Mouse (Mus musculus) left cerebral cortex, adult 2 months (tissue): ENCODE results near the gene Lmtk3. TPM values are rescaled to one million over a fixed set of nuclear protein-coding genes. Genes with fewer than 3 reads are reported as not detected.

ENCODE experiments used
- DNase-seq, 2 experiments: peaks; one replicate each; pipeline ENCODE4 v3.0.0; 2021 to 2022; ENCODE audit warnings: low spot score in 2 of 2, mixed read lengths in 1 of 2; ENCODE audit errors: extremely low spot score in 1 of 2
- H3K27ac ChIP-seq: fragments of 200-600 bp; 2 replicates; pipeline ENCODE4 v1.8.1; 2022
- H3K4me3 ChIP-seq: fragments of 200-600 bp; 2 replicates; pipeline ENCODE4 v1.8.1; 2022
- CTCF ChIP-seq: fragments of 200-600 bp; IDR thresholded peaks from 2 replicates; pipeline ENCODE4 v1.8.1; 2022; ENCODE audit warnings: antibody characterized with exemption, mild to moderate bottlenecking, moderate library complexity
- intact Hi-C: fragments of 180-260 bp; cut with DNase I; formaldehyde crosslinking; loops from one replicate; pipeline ENCODE4 v1.15.1; 2025
- total RNA-seq, 2 experiments: library from RNA; stranded (reverse); gene quantifications; 2 replicates each; pipeline ENCODE4 v1.2.3; 2021

Gene Lmtk3
- total RNA-seq, 2 experiments from 2014 or later: 258 to 279 TPM

DNA sequence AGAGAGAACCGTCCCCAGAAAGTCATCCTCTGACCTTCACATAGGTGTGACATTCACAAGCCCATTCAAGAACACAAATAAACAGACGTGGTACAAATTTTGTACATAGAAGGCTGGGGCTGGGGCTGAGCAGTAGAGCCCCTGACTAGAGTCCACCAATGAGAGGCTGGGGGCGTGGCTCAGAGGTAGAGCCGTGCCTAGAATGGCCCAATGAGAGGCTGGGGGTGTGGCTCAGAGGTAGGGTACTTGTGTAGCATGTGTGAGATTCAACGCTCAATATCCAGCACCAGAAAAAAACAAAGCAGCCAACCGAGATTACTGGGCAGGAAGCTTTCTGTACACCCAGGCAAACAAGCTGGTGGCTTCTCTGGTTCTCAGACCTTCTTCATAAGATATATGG lies 27.8 kb upstream of the Lmtk3 start:
- Histone ChIP-seq H3K4me3 (no peak overlapping the region), H3K27ac (no peak overlapping the region)
- no peak for DNase-seq
- no peak for TF ChIP-seq CTCF
- intact Hi-C loops: no loop called here

DNA sequence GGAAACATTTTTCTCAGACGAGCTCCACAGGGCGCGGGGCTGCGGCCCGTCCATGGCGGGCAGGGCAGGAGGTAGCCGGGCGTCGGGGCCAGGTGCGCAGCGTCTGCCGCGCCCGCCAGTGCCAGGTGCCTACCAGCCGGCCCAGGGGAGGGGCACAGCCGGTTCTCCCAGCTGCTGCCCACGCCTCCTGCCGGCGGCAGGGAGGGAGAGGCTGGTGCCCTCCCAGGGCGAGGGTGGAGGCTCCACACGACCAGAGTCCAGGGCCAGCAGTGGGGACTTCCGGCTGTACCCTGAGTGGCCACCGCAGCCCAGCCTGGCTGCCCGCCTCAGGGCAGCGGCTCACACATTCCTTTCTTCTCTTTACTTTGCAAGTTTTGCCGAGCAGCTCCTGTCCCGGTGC lies 24.1 kb upstream of the Lmtk3 start:
- no peak overlapping the region for H3K4me3 ChIP-seq
- peak in 1 of 2 experiments; percentile 17 for DNase-seq
- intact Hi-C loops: no loop called here
- no peak overlapping the region for H3K27ac ChIP-seq
- TF ChIP-seq CTCF: no peak

DNA sequence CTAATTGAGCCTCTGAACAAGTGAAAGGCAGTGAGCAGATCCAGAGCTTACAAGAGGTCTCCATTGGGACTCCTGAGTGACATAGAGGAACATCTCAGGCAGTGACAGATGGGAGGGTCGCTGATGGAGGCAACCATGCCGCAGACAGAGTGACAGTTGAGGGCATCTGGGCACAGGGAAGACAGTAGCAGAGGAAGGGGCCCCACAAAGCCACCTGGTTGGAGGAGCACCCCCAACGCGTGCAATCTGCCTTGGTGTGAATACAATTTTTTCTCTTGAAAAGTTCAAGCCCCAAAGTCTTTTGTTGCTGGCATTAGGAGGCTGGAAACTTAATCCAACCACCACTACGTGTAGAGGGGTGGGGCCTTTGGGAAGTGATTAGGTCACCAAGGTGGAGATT lies 23.4 kb upstream of the Lmtk3 start:
- intact Hi-C loops: no loop called here
- no peak overlapping the region for H3K4me3 ChIP-seq
- TF ChIP-seq CTCF: no peak
- no peak overlapping the region for H3K27ac ChIP-seq
- DNase-seq: no peak

DNA sequence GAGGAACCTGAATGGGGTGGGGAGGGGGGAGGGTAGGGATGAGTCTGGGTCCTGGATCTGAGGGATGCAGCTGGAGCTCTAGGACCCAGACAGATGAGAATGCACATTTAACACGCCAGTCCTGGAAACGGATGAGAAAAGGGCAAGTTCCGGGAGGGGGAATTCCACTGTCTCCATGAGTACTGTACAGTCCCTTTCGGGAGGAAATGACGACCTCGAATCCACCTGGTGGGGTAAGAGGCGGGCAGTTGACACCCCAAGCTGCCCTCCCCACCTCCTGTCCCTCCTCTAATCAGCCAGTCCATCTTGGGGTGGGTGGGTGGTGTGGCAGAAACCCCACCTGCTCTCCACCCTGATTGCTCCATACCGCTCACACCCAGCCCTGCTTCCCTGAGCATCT lies 17.5 kb upstream of the Lmtk3 start:
- intact Hi-C loops: no loop called here
- TF ChIP-seq CTCF: no peak
- H3K27ac ChIP-seq: no peak overlapping the region
- no peak for DNase-seq
- H3K4me3 ChIP-seq: no peak overlapping the region

DNA sequence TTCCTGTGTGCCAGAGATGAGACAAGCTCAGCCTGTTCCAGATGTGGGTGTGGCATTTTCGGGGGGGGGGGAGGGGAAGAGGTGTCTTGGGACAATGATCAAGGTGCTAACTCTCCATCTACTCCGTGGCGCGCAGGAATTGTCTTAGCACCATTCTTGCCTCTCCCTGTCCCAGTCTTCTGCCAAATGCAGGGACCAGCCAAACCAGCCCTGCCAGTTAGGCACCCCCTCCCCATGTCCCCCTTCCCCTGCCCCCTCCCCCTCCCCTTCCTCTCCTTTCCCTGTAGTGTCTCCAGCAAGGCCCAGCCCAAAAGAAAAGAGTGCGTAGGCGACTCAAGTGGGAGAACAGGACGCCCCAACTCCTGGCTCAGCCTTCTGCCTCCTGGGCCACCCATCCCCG lies 16.8 kb upstream of the Lmtk3 start:
- no peak for TF ChIP-seq CTCF
- no peak for DNase-seq
- Histone ChIP-seq H3K27ac (no peak overlapping the region), H3K4me3 (no peak overlapping the region)
- intact Hi-C loops: no loop called here

DNA sequence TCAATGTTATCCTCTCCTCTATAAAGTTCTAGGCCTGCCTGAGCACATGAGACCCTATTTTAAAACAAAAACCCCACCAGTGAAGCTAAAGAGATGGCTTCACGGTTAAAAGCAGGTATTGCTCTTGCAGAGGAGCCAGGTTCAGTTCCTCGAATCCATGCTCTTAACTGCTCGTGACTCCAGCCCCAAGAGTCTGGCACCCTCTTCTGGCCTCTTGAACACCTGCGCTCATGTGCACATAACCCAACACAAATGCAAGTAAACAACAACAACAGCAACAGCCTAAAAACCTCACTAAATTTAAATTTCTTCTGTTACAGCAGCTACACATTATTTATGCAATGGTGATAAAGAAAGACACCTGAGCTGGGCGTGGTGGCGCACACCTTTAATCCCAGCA lies 16.0 kb upstream of the Lmtk3 start:
- no peak for DNase-seq
- Histone ChIP-seq H3K4me3 (no peak overlapping the region), H3K27ac (no peak overlapping the region)
- intact Hi-C loops: no loop called here
- TF ChIP-seq CTCF: no peak; the same call in 1 of the 2 replicates

DNA sequence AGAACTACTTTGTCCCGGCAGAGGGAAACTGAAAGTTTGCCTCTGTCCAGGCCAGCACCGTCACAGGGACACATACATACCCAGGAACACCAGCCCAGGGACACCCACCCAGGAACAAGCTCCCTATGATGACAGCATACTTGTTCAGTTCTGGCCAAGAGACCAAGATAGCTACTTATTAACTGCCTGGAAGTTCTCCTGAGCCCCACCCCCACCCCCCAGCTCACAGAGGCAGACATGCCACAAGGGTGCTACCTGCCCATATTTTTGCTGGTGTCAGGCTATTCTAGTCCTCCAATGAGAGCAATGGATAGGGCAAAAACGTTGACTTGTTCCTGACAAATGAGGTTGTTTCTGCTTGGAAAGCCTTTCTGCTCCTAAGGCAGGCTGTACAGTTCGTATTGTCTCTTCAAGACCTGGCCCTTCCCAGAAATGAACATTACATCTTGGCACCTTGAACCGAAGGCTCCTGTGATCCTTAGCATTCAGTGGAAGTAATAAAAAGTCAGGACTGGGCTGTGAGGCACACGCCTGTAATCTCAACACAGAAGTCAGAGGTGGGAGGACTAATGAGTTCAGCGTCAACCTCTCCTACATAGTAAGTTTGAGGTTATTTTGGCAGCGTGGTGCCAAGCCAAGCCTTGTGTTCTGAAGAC lies 13.0 kb upstream of the Lmtk3 start:
- H3K27ac ChIP-seq: no peak overlapping the region
- intact Hi-C loops: no loop called here
- no peak for DNase-seq
- H3K4me3 ChIP-seq: no peak overlapping the region
- TF ChIP-seq CTCF: no peak

DNA sequence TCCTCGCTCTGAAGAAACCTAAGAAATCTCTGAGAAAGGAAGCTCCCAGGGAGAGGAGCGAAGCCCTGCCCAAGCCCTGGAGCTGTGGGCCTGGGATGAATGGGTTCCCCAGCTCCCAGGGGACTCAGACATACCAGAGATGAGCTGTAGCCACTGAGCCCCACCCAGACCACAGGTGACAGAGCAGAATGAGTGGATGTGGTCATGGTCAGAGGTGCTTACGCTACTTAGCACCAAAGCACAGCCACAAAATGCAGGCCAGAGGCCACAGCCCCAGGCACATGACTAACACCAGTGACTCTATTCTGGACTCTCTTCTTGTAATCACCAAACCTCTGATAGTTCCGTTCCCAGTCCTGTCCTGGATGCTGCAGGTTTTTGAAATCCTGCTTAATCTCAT lies 12.4 kb upstream of the Lmtk3 start:
- TF ChIP-seq CTCF: no peak
- DNase-seq: no peak
- Histone ChIP-seq H3K4me3 (no peak overlapping the region), H3K27ac (no peak overlapping the region)
- intact Hi-C loops: no loop called here

DNA sequence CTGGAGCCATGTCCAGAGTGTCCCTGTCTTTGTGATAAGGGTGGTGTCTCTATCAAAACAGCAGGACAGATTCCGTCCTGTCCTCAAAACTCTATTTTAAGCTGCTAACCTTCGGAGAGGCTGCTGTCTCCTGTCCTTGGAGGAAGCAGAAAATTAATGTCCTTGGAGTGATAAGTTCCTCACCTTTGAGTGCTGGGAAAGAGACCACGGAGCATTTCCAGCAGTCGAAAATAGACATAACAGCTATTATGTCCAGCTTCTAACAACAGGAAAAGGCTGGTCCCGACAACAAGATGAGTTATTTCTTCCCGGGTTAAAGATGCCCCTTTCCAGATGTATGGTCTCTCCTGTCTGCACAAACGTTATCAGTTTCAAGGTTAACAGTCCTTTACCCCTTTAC lies 8.3 kb upstream of the Lmtk3 start:
- Histone ChIP-seq H3K27ac (no peak overlapping the region), H3K4me3 (no peak overlapping the region)
- DNase-seq: no peak
- TF ChIP-seq CTCF: no peak
- intact Hi-C loops: no loop called here

DNA sequence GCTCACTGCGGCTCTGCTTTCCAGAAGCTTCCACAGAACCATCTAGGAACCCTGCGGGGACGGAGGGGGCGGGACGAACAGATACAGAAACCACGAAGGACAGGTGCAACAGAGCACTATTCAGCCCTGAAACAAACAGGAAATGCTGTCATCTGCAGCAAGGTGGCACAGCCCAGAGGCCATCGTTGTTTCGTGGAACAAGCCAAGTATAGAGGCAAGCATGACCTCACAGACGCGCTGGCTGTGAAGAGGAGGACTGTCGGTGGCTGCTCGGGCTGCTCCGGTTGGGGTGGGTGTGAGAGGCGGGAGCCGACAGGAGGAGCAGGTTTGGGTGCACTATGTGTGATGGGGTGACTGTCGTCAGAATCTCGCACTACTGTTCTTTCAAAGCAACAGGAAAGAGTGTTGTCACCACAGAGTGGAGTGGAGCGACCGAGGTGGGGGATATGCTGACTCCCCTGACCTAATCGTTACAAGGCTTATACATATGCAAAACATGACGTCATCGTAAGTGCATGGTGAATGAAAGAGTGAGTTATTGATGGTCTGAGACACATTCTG lies 4.4 kb upstream of the Lmtk3 start:
- DNase-seq: no peak
- intact Hi-C loops: loop anchor here (2.0 kb wide), 1 partner anchor 30 kb away; no protein-coding TSS in a partner anchor
- TF ChIP-seq CTCF: no peak
- no peak overlapping the region for H3K4me3 ChIP-seq
- no peak overlapping the region for H3K27ac ChIP-seq

DNA sequence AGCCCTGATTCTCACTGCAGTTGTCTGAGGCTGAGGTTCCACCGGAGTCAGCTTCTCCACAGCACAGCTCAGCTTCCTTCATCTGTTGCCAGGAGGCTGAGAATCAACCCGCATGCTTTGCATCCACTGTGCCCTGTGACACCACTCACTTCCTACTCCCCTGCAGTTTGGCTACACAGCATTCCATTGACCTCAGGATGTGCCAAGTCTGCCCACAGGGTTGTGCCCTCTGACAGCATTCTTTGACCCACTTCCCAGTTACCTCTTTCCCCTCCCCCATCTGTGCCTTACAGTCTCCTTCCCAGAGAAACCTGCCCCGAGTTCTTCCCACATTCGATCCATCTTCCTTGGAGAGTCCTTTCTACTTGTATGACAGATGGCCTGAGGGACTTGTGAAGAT lies 1.3 kb upstream of the Lmtk3 start:
- no peak for DNase-seq
- H3K27ac ChIP-seq: no peak overlapping the region
- H3K4me3 ChIP-seq: no peak overlapping the region
- intact Hi-C loops: loop anchor here (2.0 kb wide), 1 partner anchor 39 kb away; no protein-coding TSS in a partner anchor
- no peak for TF ChIP-seq CTCF

DNA sequence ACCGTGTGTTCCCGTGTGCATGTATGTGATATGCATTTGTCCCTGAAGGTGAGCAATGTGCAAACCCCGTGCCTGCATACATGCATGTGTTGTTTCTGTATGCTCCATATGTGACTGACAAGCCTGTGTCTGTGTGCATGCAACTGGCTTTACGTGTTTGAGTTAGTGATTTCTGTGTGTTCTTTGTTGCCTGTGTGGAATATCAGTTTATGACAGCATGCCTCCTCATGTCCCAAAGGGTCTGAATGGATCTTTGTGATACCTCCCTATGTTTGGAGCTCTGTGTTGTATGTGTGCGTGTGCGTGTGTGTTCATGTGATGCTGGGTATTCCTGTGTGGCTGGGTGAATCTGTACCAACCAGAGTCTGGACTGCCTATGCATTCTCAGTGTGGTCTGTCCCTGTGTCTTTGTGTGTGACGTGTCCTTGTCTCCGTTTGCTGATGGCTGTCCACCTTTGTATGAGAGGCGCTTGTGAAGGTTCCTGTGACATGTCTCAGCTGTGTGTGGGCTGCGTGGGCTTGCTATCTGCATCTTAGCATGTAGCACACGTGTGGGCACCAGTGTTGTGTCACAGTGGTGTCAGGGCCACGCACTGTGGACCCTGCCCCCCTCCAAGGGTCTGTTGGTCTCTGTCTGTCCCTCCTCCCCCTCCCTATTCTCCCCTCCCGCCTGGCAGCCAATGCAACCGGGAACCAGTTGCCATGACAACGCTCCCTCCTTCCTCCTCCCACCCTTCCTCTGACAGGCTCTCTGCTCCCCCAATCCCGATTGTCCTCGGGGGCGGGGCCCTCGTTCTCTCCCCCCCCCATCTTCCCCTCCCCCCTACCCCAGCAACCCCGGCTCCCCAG lies 1.2 kb downstream of the Lmtk3 start, which contains the start of gene Sult2b1:
Sult2b1 (minus strand) TSS at position 146 of the 849 bp plus-strand sequence.
- intact Hi-C loops: no loop called here
- DNase-seq: peak; percentile 89 to 92
- Histone ChIP-seq H3K27ac (peak within 1 kb of the TSS; percentile 97), H3K4me3 (peak within 1 kb of the TSS; percentile 59)
- no peak for TF ChIP-seq CTCF
